Mouse (Mus musculus) CH12.LX (cell line): ENCODE data around the gene Myt1l. TPM values are rescaled to one million over a fixed set of nuclear protein-coding genes. Genes with fewer than 3 reads are reported as not detected.

ENCODE experiments used
- DNase-seq: peaks from one replicate; pipeline ENCODE4 v3.0.0-alpha.2; 2013; ENCODE audit errors: extremely low read depth
- H3K27ac ChIP-seq: 2 replicates; pipeline ENCODE4 v1.5.1; 2012; ENCODE audit warnings: low read depth, mild to moderate bottlenecking, control low read depth, moderate library complexity; ENCODE audit not compliant: insufficient read depth
- H3K27me3 ChIP-seq: replicated peaks from 2 replicates; pipeline ENCODE3; 2012; ENCODE audit warnings: inconsistent platforms
- H3K36me3 ChIP-seq, 2 experiments: replicated peaks in 1 of 2; 2 replicates each; pipeline versions ENCODE3 to v1.6.1; 2012; ENCODE audit warnings: inconsistent platforms in 1 of 2, low read length in 1 of 2, mild to moderate bottlenecking in 1 of 2, mixed read lengths in 1 of 2, moderate library complexity in 1 of 2; ENCODE audit not compliant: control insufficient read depth in 1 of 2, insufficient read depth in 1 of 2
- H3K4me1 ChIP-seq, 2 experiments: 2 replicates each; pipeline ENCODE4 v1.6.1; 2012; ENCODE audit warnings: inconsistent platforms in 1 of 2, moderate library complexity in 1 of 2; ENCODE audit not compliant: insufficient read depth in 2 of 2, control insufficient read depth in 1 of 2
- H3K4me2 ChIP-seq: 2 replicates; pipeline ENCODE4 v1.6.1; 2012; ENCODE audit warnings: low read depth, mild to moderate bottlenecking, control low read depth; ENCODE audit not compliant: poor library complexity, insufficient read depth, severe bottlenecking
- H3K4me3 ChIP-seq, 3 experiments: fragments of 150-350 bp in 1 of 3; sonication (generic) in 1 of 3; replicated peaks in 1 of 3; 2 replicates each; pipeline versions ENCODE3 to v1.5.1; 2011 to 2012; ENCODE audit warnings: low read depth in 2 of 3, low read length in 2 of 3, mild to moderate bottlenecking in 2 of 3, moderate library complexity in 2 of 3, control low read depth in 1 of 3, improper control_type of control experiment in 1 of 3, inconsistent platforms in 1 of 3, mixed read lengths in 1 of 3; ENCODE audit not compliant: poor library complexity in 1 of 3
- H3K79me2 ChIP-seq: replicated peaks from 2 replicates; pipeline ENCODE4 v1.6.1; 2012; ENCODE audit warnings: mild to moderate bottlenecking, moderate library complexity; ENCODE audit not compliant: control insufficient read depth, poor library complexity, insufficient read depth, severe bottlenecking; ENCODE audit errors: extremely low read depth
- H3K9ac ChIP-seq: 2 replicates; pipeline ENCODE4 v1.6.1; 2012; ENCODE audit warnings: low read depth, mild to moderate bottlenecking, control low read depth, moderate library complexity; ENCODE audit not compliant: insufficient read depth
- H3K9me3 ChIP-seq: replicated peaks from 2 replicates; pipeline ENCODE3; 2012; ENCODE audit warnings: low read length, inconsistent platforms, mixed read lengths
- CHD1 ChIP-seq: IDR thresholded peaks from 2 replicates; pipeline ENCODE4 v1.6.1; 2012; ENCODE audit warnings: low read depth, low read length, improper control_type of control experiment, inconsistent platforms
- JUN ChIP-seq: IDR thresholded peaks from 2 replicates; pipeline ENCODE4 v1.6.1; 2011; ENCODE audit warnings: low read depth, mild to moderate bottlenecking, low read length, improper control_type of control experiment, moderate library complexity; ENCODE audit not compliant: insufficient read depth
- JUND ChIP-seq: conservative IDR thresholded peaks from 2 replicates; pipeline ENCODE4 v1.6.1; 2011; ENCODE audit warnings: low read depth, low read length, improper control_type of control experiment
- KAT2A ChIP-seq: IDR thresholded peaks from 2 replicates; pipeline ENCODE4 v1.6.1; 2012; ENCODE audit warnings: low read length, improper control_type of control experiment, inconsistent platforms; ENCODE audit not compliant: insufficient replicate concordance
- MAFK ChIP-seq: IDR thresholded peaks from 2 replicates; pipeline ENCODE4 v1.6.1; 2011; ENCODE audit warnings: low read length, improper control_type of control experiment; ENCODE audit not compliant: insufficient replicate concordance
- MAX ChIP-seq: IDR thresholded peaks from 2 replicates; pipeline ENCODE4 v1.6.1; 2011; ENCODE audit warnings: low read length, improper control_type of control experiment
- MEF2A ChIP-seq: IDR thresholded peaks from 2 replicates; pipeline ENCODE4 v1.6.1; 2014; ENCODE audit warnings: low read depth, mild to moderate bottlenecking, inconsistent platforms, low read length, improper control_type of control experiment, borderline replicate concordance
- NELFE ChIP-seq: IDR thresholded peaks from 2 replicates; pipeline ENCODE4 v1.6.1; 2011; ENCODE audit warnings: low read depth, low read length, improper control_type of control experiment
- PAX5 ChIP-seq: IDR thresholded peaks from 2 replicates; pipeline ENCODE4 v1.6.1; 2012; ENCODE audit warnings: low read length, inconsistent platforms, mixed read lengths
- POLR2AphosphoS2 ChIP-seq: IDR thresholded peaks from 2 replicates; pipeline ENCODE4 v1.6.1; 2011; ENCODE audit warnings: low read depth, low read length, improper control_type of control experiment
- RCOR1 ChIP-seq: conservative IDR thresholded peaks from 2 replicates; pipeline ENCODE4 v1.6.1; 2012; ENCODE audit warnings: low read depth, mild to moderate bottlenecking, inconsistent platforms, low read length, improper control_type of control experiment
- SIN3A ChIP-seq: IDR thresholded peaks from 2 replicates; pipeline ENCODE4 v1.6.1; 2012; ENCODE audit warnings: low read length, improper control_type of control experiment, inconsistent platforms
- TCF12 ChIP-seq: IDR thresholded peaks from 2 replicates; pipeline ENCODE4 v1.6.1; 2014; ENCODE audit warnings: low read depth, mild to moderate bottlenecking, inconsistent platforms, low read length, improper control_type of control experiment
- ZKSCAN1 ChIP-seq: IDR thresholded peaks from 2 replicates; pipeline ENCODE4 v1.6.1; 2012; ENCODE audit warnings: low read depth, inconsistent platforms, low read length, improper control_type of control experiment, borderline replicate concordance
- ZMIZ1 ChIP-seq: IDR thresholded peaks from 2 replicates; pipeline ENCODE4 v1.6.1; 2012; ENCODE audit warnings: low read depth, mild to moderate bottlenecking, inconsistent platforms, low read length, improper control_type of control experiment
- ZNF384 ChIP-seq: IDR thresholded peaks from 2 replicates; pipeline ENCODE4 v1.6.1; 2012; ENCODE audit warnings: low read depth, low read length, improper control_type of control experiment, inconsistent platforms
- dilution Hi-C: fragments of 300-500 bp; cut with MboI; formaldehyde crosslinking; loops from 2 replicates; pipeline ENCODE4 v1.14.3; 2020; ENCODE audit warnings: low sequenced_read_pairs; ENCODE audit not compliant: extremely low pct_unique_long_range_greater_than_20kb, extremely low pct_ligation_motif_present
- in situ Hi-C: fragments of 300-500 bp; cut with MboI; formaldehyde crosslinking; loops from 3 replicates; pipeline ENCODE4 v1.14.3; 2019; ENCODE audit warnings: low sequenced_read_pairs, low pct_ligation_motif_present, low pct_unique_long_range_greater_than_20kb, mixed read lengths
- polyA plus RNA-seq: library from polyadenylated mRNA; unstranded; fragments of >175 nt; gene quantifications from 2 replicates; pipeline ENCODE4 v1.2.1, GENCODE M21; 2012; ENCODE audit warnings: low read depth; ENCODE audit not compliant: insufficient read length
- total RNA-seq, 2 experiments: library from RNA; depleted of rRNA; stranded (reverse); fragments of 300-350 nt in 1 of 2; fragments of >200 nt in 1 of 2; gene quantifications; 2 replicates each; pipeline ENCODE4 v1.2.3; 2012 to 2014

The Myt1l gene
- total and polyA plus RNA-seq, 3 experiments: 0.31 to 1.1 TPM; not detected in 1

GRCm38 (mm10) chr12:29682946-29683345 lies 154.8 kb downstream of the Myt1l start:
- dilution Hi-C loops: no loop called here
- H3K9me3 ChIP-seq: no peaks in the 10 kb centered on the region
- H3K27ac ChIP-seq: no peak overlapping the region
- no peak for DNase-seq
- in situ Hi-C loops: no loop called here
- no peak overlapping the region for H3K9ac ChIP-seq
- no peak overlapping the region for H3K4me2 ChIP-seq
- H3K36me3 ChIP-seq: no peaks in the 10 kb centered on the region
- H3K4me3 ChIP-seq: no peak overlapping the region
- no peaks in the 10 kb centered on the region for H3K27me3 ChIP-seq
- H3K79me2 ChIP-seq: no peaks in the 10 kb centered on the region
- no peaks in the 10 kb centered on the region for H3K4me1 ChIP-seq
- TF ChIP-seq ZMIZ1 (no peak), CHD1 (no peak), MAFK (no peak)

GRCm38 (mm10) chr12:29686241-29686640 lies 158.1 kb downstream of the Myt1l start:
- in situ Hi-C loops (no loop called here), dilution Hi-C loops (no loop called here)
- H3K79me2 ChIP-seq: no peaks in the 10 kb centered on the region
- H3K4me1 ChIP-seq: no peaks in the 10 kb centered on the region; a peak in 1 of 4 replicates
- H3K4me3 ChIP-seq: no peak overlapping the region
- no peaks in the 10 kb centered on the region for H3K9me3 ChIP-seq
- no peak overlapping the region for H3K27ac ChIP-seq
- no peaks in the 10 kb centered on the region for H3K36me3 ChIP-seq
- no peak overlapping the region for H3K9ac ChIP-seq
- DNase-seq: no peak
- no peak for TF ChIP-seq RCOR1
- TF ChIP-seq JUN: no peak
- no peak for TF ChIP-seq PAX5
- TF ChIP-seq MAFK: no peak
- TF ChIP-seq ZMIZ1: no peak
- no peak for TF ChIP-seq SIN3A
- TF ChIP-seq ZNF384: no peak
- no peak for TF ChIP-seq MEF2A
- no peak for TF ChIP-seq ZKSCAN1
- TF ChIP-seq MAX: no peak
- no peak overlapping the region for H3K4me2 ChIP-seq
- H3K27me3 ChIP-seq: no peaks in the 10 kb centered on the region

- in situ Hi-C loops: no loop called here
Measured at GRCm38 (mm10) chr12:29691566-29691965, 163.4 kb downstream of the Myt1l start.

More at GRCm38 (mm10) chr12:29691566-29691965, 163.4 kb downstream of the Myt1l start:
- Histone ChIP-seq H3K27me3 (no peaks in the 10 kb centered on the region), H3K27ac (no peak overlapping the region), H3K4me2 (no peak overlapping the region), H3K79me2 (no peaks in the 10 kb centered on the region), H3K36me3 (no peaks in the 10 kb centered on the region), H3K9ac (no peak overlapping the region), H3K4me3 (no peak overlapping the region), H3K9me3 (no peaks in the 10 kb centered on the region), H3K4me1 (peaks cover 0 to 5% of the 10 kb centered on the region in 2 experiments; a peak in 2 of 4 replicates)
- DNase-seq: no peak
- TF ChIP-seq TCF12: no peak
- TF ChIP-seq POLR2AphosphoS2: no peak
- no peak for TF ChIP-seq NELFE
- TF ChIP-seq KAT2A: no peak
- TF ChIP-seq MEF2A: no peak
- TF ChIP-seq ZMIZ1: no peak
- TF ChIP-seq MAX: no peak
- TF ChIP-seq JUND: no peak
- no peak for TF ChIP-seq CHD1
- dilution Hi-C loops: no loop called here
